Mouse (Mus musculus) forebrain, embryonic 13.5 days (tissue): ENCODE results near the gene Vapb. TPM values are rescaled to one million over a fixed set of nuclear protein-coding genes. Genes with fewer than 3 reads are reported as not detected.

Experiments
- ATAC-seq: fragments of 200-750 bp; cut with Nextera tagmentation; 2 replicates; pipeline ENCODE4 v1.8.0; 2017
- H3K27ac ChIP-seq: fragments of 300-500 bp; sonication (generic); 2 replicates; pipeline ENCODE4 v1.5.1; 2015; ENCODE audit warnings: inconsistent platforms, mild to moderate bottlenecking, moderate library complexity
- H3K27me3 ChIP-seq: fragments of 300-500 bp; sonication (generic); 2 replicates; pipeline ENCODE4 v1.6.1; 2015; ENCODE audit warnings: mild to moderate bottlenecking, inconsistent platforms
- H3K36me3 ChIP-seq: fragments of 300-500 bp; sonication (generic); 2 replicates; pipeline ENCODE4 v1.6.1; 2015; ENCODE audit warnings: mild to moderate bottlenecking, inconsistent platforms; ENCODE audit not compliant: poor library complexity, severe bottlenecking
- H3K4me1 ChIP-seq: fragments of 300-500 bp; sonication (generic); 2 replicates; pipeline ENCODE4 v1.6.1; 2015; ENCODE audit warnings: inconsistent platforms
- H3K4me2 ChIP-seq: fragments of 300-500 bp; sonication (generic); 2 replicates; pipeline ENCODE4 v1.6.1; 2015; ENCODE audit warnings: inconsistent platforms, mild to moderate bottlenecking, moderate library complexity
- H3K4me3 ChIP-seq: fragments of 300-500 bp; sonication (generic); 2 replicates; pipeline ENCODE4 v1.5.1; 2015; ENCODE audit warnings: mild to moderate bottlenecking, inconsistent platforms
- H3K9ac ChIP-seq: fragments of 300-500 bp; sonication (generic); 2 replicates; pipeline ENCODE4 v1.6.1; 2015; ENCODE audit warnings: mild to moderate bottlenecking, inconsistent platforms
- H3K9me3 ChIP-seq: fragments of 300-500 bp; sonication (generic); replicated peaks from 2 replicates; pipeline ENCODE4 v1.6.1; 2016; ENCODE audit warnings: inconsistent platforms
- WGBS: fragments of 180-500 bp; shearing (Covaris S2); methylation state at CpG from one replicate; pipeline ENCODE4 v1.1.7; 2015; 5-methylcytosine and 5-hydroxymethylcytosine counted together
- polyA plus RNA-seq: library from polyadenylated mRNA; unstranded; fragments of >200 nt; fragmentation: Nextera tagmentation; extraction: Ambion mirVana; gene quantifications from 2 replicates; pipeline ENCODE4 v1.2.1, GENCODE M21; 2015

Gene Vapb
- polyA plus RNA-seq, 1 experiment from 2014 or later, result 9.0 TPM

- peaks cover 69% of the 10 kb centered on the region for H3K4me1 ChIP-seq
- H3K9me3 ChIP-seq, result no peaks in the 10 kb centered on the region
- no peak overlapping the region for H3K4me2 ChIP-seq
- peak overlapping the region; percentile 26; the same call in 1 of the 2 replicates for H3K27ac ChIP-seq
- no peak overlapping the region for H3K4me3 ChIP-seq
- H3K9ac ChIP-seq, result no peak overlapping the region
- H3K27me3 ChIP-seq, result no peaks in the 10 kb centered on the region
- WGBS, result 32% methylated on average over 8 of the region's 8 CpGs
- 0 out of 2 replicates have a peak, but pooled peaks have one; percentile 22 for ATAC-seq
- H3K36me3 ChIP-seq, result 0 out of 2 replicates have a peak, but pooled peaks cover 11% of the 10 kb centered on the region
Observed at GRCm38 (mm10) chr2:173771706-173772105, 34.4 kb downstream of the Vapb start.

DNA sequence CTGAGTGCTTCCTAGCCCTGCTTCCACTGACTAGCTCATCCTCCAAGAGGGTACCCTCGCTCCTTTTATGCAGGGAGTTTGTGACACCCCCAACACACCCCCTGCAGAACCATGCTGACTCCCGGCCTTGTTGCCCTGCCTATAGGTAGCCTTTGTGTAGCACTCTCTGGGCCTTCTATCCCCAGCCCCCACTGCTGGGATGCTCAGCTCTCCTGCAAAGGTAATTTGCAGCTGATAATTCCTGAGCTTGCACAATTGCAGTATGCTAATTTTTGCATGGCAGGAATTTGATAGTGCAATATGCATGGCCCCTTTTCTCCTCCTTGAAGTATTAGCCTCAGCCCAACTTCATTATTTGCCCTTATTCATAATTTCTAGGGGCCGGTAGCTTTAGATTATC lies 38.2 kb downstream of the Vapb start:
- no peaks in the 10 kb centered on the region for H3K27me3 ChIP-seq
- H3K4me2 ChIP-seq, result no peak overlapping the region
- H3K9me3 ChIP-seq, result no peaks in the 10 kb centered on the region
- no peak overlapping the region for H3K4me3 ChIP-seq
- peaks cover 64% of the 10 kb centered on the region for H3K4me1 ChIP-seq
- H3K9ac ChIP-seq, result peak overlapping the region; percentile 17; the same call in 1 of the 2 replicates
- H3K36me3 ChIP-seq, result peaks cover 36% of the 10 kb centered on the region
- WGBS, result 27% methylated on average over 3 of the region's 3 CpGs
- H3K27ac ChIP-seq, result peak overlapping the region; percentile 60
- peak; percentile 31; the same call in 1 of the 2 replicates for ATAC-seq

- Histone ChIP-seq H3K9ac (no peak overlapping the region), H3K27ac (peak overlapping the region; percentile 60), H3K4me1 (peaks cover 63% of the 10 kb centered on the region), H3K4me3 (no peak overlapping the region), H3K4me2 (no peak overlapping the region), H3K9me3 (no peaks in the 10 kb centered on the region), H3K27me3 (no peaks in the 10 kb centered on the region), H3K36me3 (peaks cover 36% of the 10 kb centered on the region)
- ATAC-seq, result no peak
- 10% methylated on average over 9 of the region's 9 CpGs for WGBS
Observed at GRCm38 (mm10) chr2:173776108-173776507, 38.8 kb downstream of the Vapb start.

GRCm38 (mm10) chr2:173780931-173781330 lies 43.6 kb downstream of the Vapb start:
- Histone ChIP-seq H3K27ac (no peak overlapping the region), H3K27me3 (no peaks in the 10 kb centered on the region), H3K9ac (no peak overlapping the region), H3K4me3 (no peak overlapping the region), H3K4me2 (no peak overlapping the region), H3K9me3 (0 out of 2 replicates have a peak, but pooled peaks cover 4% of the 10 kb centered on the region), H3K4me1 (peaks cover 22% of the 10 kb centered on the region), H3K36me3 (peaks cover 52% of the 10 kb centered on the region)
- 70% methylated on average over 5 of the region's 5 CpGs for WGBS
- peak; percentile 44; the same call in 1 of the 2 replicates for ATAC-seq

DNA sequence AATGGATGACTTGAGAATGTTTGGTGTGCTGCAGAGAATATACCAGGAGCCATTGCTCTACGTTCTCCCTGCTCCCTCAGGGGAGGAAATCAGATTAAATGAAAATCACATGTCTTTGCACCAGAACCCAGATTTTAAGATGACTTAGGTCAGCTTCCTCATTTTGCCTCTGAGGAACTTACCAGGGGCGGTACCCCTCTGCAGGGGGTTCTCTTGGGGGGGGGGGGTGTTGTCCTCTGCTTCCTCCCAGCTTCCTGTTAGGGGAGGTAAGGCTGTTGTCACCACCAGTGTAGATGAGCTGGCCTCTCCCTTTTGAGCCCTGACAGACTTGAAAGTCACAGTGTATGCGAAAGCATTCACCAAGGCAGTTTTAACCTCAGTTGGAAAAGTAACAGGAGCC lies 47.1 kb downstream of the Vapb start:
- Histone ChIP-seq H3K4me1 (peaks cover 8% of the 10 kb centered on the region), H3K9ac (no peak overlapping the region), H3K9me3 (0 out of 2 replicates have a peak, but pooled peaks cover 4% of the 10 kb centered on the region), H3K27me3 (no peaks in the 10 kb centered on the region), H3K36me3 (peaks cover 30% of the 10 kb centered on the region), H3K4me3 (no peak overlapping the region), H3K27ac (no peak overlapping the region), H3K4me2 (no peak overlapping the region)
- ATAC-seq, result no peak
- WGBS, result 90% methylated on average over 3 of the region's 3 CpGs

DNA sequence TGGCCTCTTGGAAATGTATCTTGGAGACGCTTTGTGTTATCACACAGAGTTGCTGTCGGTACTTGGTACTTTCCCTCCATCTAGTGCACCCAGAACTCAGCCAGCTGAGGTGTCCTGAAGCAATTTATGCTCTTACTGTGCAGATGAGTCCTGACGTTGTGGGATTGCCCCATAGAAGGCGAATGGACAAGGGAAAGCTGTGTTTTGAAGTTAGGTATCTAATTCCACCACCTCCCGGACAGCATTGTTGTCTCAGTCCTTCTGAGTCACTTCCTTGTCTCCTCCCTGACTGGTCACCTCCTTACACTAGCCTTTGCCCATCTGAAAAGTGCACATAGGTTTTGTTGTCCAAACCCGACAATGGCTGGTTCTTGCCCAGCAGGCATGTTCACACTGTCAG lies 47.6 kb downstream of the Vapb start:
- Histone ChIP-seq H3K4me2 (no peak overlapping the region), H3K36me3 (peaks cover 25% of the 10 kb centered on the region), H3K4me3 (no peak overlapping the region), H3K27me3 (no peaks in the 10 kb centered on the region), H3K9me3 (0 out of 2 replicates have a peak, but pooled peaks cover 4% of the 10 kb centered on the region), H3K27ac (no peak overlapping the region), H3K4me1 (peaks cover 9% of the 10 kb centered on the region), H3K9ac (no peak overlapping the region)
- no peak for ATAC-seq
- WGBS, result 84% methylated on average over 6 of the region's 6 CpGs

DNA sequence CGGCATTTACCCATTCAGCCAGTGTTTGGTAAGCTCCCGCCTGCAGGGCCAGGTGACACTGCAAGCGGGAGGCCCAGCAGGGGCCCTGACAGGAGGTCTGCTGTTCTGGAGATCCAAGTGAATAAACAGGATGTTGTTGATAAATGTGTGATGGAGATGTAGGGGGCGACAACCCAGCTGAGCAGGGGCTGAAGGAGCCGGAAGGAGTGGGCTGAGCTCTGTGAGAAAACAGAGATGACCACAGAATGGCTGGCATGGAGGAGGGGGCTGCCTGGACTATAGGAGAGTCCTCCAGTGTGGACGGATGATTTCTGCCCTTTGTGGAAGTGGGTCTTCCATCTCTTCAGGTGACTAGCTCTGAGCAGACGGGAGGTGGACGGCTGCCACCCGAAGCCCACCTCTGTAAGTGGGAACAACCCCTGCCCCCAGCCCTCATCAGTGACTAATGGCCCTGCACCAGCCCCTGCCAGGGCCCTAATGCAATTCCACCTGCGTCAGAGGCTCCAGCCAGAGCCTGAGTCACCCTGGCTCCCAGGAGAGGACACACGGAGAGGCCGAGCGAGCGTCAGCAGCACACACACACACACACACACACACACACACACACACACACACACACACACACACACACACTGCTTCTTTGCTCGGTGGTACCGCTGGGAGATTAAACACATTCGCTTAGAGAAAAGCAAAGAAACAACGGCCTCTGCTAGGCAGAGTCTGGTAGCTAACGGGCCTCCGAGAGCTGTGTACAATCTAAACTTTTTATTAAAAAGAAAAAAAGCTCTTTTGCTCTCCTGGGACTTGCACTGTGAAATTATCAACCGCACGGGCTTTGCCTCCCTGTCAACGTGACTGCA lies 52.9 kb downstream of the Vapb start:
- H3K4me3 ChIP-seq, result no peak overlapping the region
- H3K9ac ChIP-seq, result peak overlapping the region; percentile 22; the same call in 1 of the 2 replicates
- no peaks in the 10 kb centered on the region for H3K27me3 ChIP-seq
- no peaks in the 10 kb centered on the region for H3K9me3 ChIP-seq
- H3K36me3 ChIP-seq, result no peaks in the 10 kb centered on the region
- peak; percentile 58 for ATAC-seq
- peaks cover 39% of the 10 kb centered on the region for H3K4me1 ChIP-seq
- WGBS, result 9% methylated on average over 23 of the region's 23 CpGs
- peak overlapping the region; percentile 41 for H3K27ac ChIP-seq
- peak overlapping the region; percentile 33 for H3K4me2 ChIP-seq

DNA sequence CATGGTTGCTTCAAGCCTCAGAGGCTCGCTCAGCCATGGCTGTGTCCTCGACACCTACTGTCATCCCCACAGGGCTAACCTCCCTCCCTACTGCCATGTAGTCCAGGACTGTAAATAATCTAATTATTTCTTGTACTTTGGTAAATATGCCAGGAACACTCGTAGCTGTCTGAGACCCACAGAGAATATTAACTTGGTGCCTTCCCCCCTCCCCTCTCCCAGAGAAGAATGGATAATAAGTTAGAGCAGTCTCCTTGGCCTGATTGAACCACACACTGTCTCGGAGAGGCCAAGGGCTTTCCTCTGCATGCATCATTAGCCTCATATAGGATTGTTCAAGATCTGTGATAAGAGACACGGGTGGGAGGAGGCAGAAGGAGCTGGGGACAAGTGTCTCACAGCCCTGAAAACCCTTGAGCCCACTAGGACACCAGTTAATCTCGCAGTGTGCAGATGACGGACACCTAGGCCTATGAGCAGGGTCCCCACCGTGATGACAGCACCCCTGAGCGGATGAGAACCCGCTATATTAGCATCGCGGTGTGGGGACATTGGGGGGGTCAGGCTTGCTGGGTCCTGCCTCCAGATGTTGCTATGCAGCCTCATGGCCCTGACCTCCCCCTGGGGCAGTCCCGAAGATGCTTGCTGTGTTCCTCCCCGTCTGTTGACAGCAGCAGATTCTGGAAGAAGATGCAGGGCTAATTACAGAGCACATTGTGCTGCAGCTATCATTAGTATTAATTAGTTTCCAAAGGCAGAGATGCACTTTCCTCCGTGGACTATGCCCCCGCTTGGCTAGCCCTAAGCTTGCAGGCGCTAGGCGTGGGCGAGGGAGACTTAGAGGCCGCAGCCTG lies 54.8 kb downstream of the Vapb start:
- Histone ChIP-seq H3K27ac (no peak overlapping the region), H3K4me2 (no peak overlapping the region), H3K27me3 (no peaks in the 10 kb centered on the region), H3K9me3 (no peaks in the 10 kb centered on the region), H3K9ac (peak overlapping the region; percentile 40; the same call in 1 of the 2 replicates), H3K4me3 (no peak overlapping the region), H3K36me3 (no peaks in the 10 kb centered on the region), H3K4me1 (peaks cover 39% of the 10 kb centered on the region)
- 51% methylated on average over 20 of the region's 20 CpGs for WGBS
- peak; percentile 13; the same call in 1 of the 2 replicates for ATAC-seq

DNA sequence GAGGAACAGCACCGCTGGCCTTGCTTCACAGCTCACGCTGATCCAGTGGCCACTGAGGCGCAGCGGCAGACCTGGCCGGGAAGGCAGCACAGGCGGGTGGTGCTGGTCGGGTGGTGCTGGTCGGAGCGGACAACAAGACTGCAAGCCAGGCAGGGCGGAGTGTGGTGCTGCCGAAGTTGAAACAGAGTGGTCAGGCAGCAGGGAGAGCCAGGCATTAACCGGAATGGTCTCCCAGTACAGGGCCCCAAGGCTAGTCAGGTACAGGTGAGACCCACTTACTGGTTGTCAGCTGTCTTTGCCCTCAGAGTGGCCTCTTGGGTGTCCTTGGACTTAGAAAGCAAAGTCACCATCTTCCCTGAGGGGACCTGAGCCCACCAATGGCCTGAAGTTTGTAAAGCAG lies 56.7 kb downstream of the Vapb start:
- Histone ChIP-seq H3K4me2 (no peak overlapping the region), H3K27ac (no peak overlapping the region), H3K36me3 (no peaks in the 10 kb centered on the region), H3K9me3 (no peaks in the 10 kb centered on the region), H3K4me1 (peaks cover 39% of the 10 kb centered on the region), H3K4me3 (no peak overlapping the region), H3K27me3 (no peaks in the 10 kb centered on the region), H3K9ac (no peak overlapping the region)
- ATAC-seq, result no peak
- 91% methylated on average over 12 of the region's 12 CpGs for WGBS

GRCm38 (mm10) chr2:173794531-173795510 lies 57.5 kb downstream of the Vapb start:
- Histone ChIP-seq H3K36me3 (no peaks in the 10 kb centered on the region), H3K9me3 (no peaks in the 10 kb centered on the region), H3K4me3 (no peak overlapping the region), H3K4me1 (peaks cover 34% of the 10 kb centered on the region), H3K27me3 (no peaks in the 10 kb centered on the region), H3K9ac (no peak overlapping the region), H3K27ac (no peak overlapping the region), H3K4me2 (no peak overlapping the region)
- WGBS, result 91% methylated on average over 21 of the region's 21 CpGs
- no peak for ATAC-seq
